Mouse (Mus musculus) gonadal fat pad, adult 2 months (tissue): Measurements from ENCODE around the gene Rps6kb2. TPM values are rescaled to one million over a fixed set of nuclear protein-coding genes. Genes with fewer than 3 reads are reported as not detected.
A peak's percentile ranks its signal among the peaks of the same experiment; 100 is the strongest.
"Not testable (repeated sequence)": the region's sequence is repeated elsewhere in the genome, so short reads cannot be mapped to it uniquely, and the experiment has no call there.

Source experiments
- DNase-seq: peaks from one replicate; pipeline ENCODE4 v3.0.0-alpha.2; 2012; ENCODE audit warnings: low read depth
- polyA plus RNA-seq: library from polyadenylated mRNA; depleted of rRNA; stranded (reverse); fragments of >200 nt; gene quantifications from 2 replicates; pipeline ENCODE4 v1.2.3, GENCODE M21; 2012

Gene Rps6kb2
- polyA plus RNA-seq, 1 experiment: 31.1 TPM

- no peak for DNase-seq
These were observed 20.6 kb downstream of the Rps6kb2 start for GRCm38 (mm10) chr19:4142416-4143173.

- DNase-seq: no peak
These were observed 23.0 kb downstream of the Rps6kb2 start for GRCm38 (mm10) chr19:4140147-4140546.

GRCm38 (mm10) chr19:4139446-4139845, 23.7 kb downstream of the Rps6kb2 start, which contains the start of gene Gpr152:
Gene Gpr152 (plus strand): TSS chr19:4139787.
- no peak for DNase-seq

- DNase-seq: no peak
These were observed 25.2 kb downstream of the Rps6kb2 start for GRCm38 (mm10) chr19:4137913-4138312.

- no peak for DNase-seq
These were observed 26.7 kb downstream of the Rps6kb2 start for GRCm38 (mm10) chr19:4136463-4136862.

- not testable (repeated sequence) for DNase-seq
These were observed 27.2 kb downstream of the Rps6kb2 start for GRCm38 (mm10) chr19:4135963-4136345.

- not testable (repeated sequence) for DNase-seq
These were observed 27.8 kb downstream of the Rps6kb2 start for GRCm38 (mm10) chr19:4135229-4135962.

- no peak for DNase-seq
These were observed 28.8 kb downstream of the Rps6kb2 start for GRCm38 (mm10) chr19:4134354-4134753.

GRCm38 (mm10) chr19:4131768-4132167, 31.4 kb downstream of the Rps6kb2 start:
- no peak for DNase-seq

GRCm38 (mm10) chr19:4131075-4131474, 32.1 kb downstream of the Rps6kb2 start:
- no peak for DNase-seq

- no peak for DNase-seq
These were observed 33.0 kb downstream of the Rps6kb2 start for GRCm38 (mm10) chr19:4130106-4130505.

- DNase-seq: no peak
These were observed 33.7 kb downstream of the Rps6kb2 start for GRCm38 (mm10) chr19:4129462-4129861.

GRCm38 (mm10) chr19:4126759-4127495, 36.2 kb downstream of the Rps6kb2 start:
- no peak for DNase-seq

- peak; percentile 56 for DNase-seq
These were observed 37.1 kb downstream of the Rps6kb2 start, which contains the start of gene Aip for GRCm38 (mm10) chr19:4125741-4126696. Gene Aip (minus strand): TSS chr19:4125858.

- not testable (repeated sequence) for DNase-seq
These were observed 37.9 kb downstream of the Rps6kb2 start for GRCm38 (mm10) chr19:4125268-4125667.

GRCm38 (mm10) chr19:4124432-4124831, 38.7 kb downstream of the Rps6kb2 start:
- no peak for DNase-seq

- DNase-seq: no peak
These were observed 40.5 kb downstream of the Rps6kb2 start for GRCm38 (mm10) chr19:4122411-4123370.

- not testable (repeated sequence) for DNase-seq
These were observed 41.3 kb downstream of the Rps6kb2 start for GRCm38 (mm10) chr19:4121896-4122295.

GRCm38 (mm10) chr19:4121097-4121805, 41.9 kb downstream of the Rps6kb2 start:
- DNase-seq: peak; percentile 90
